Mouse (Mus musculus) intestine, postnatal 0 days (tissue): ENCODE measurements around the gene Msantd3. TPM values are rescaled to one million over a fixed set of nuclear protein-coding genes. Genes with fewer than 3 reads are reported as not detected.

Experiments
- ATAC-seq: fragments of 200-750 bp; cut with Nextera tagmentation; 2 replicates; pipeline ENCODE4 v1.8.0; 2017; ENCODE audit warnings: mild to moderate bottlenecking, moderate TSS enrichment, moderate library complexity
- H3K27ac ChIP-seq: fragments of 300-500 bp; sonication (generic); 2 replicates; pipeline ENCODE4 v1.5.1; 2014; ENCODE audit warnings: mild to moderate bottlenecking, low read depth, low read length, moderate library complexity
- H3K27me3 ChIP-seq: fragments of 300-500 bp; sonication (generic); replicated peaks from 2 replicates; pipeline ENCODE4 v1.6.1; 2014; ENCODE audit warnings: low read length, mixed read lengths; ENCODE audit not compliant: control insufficient read depth, insufficient read depth
- H3K36me3 ChIP-seq: fragments of 300-500 bp; sonication (generic); 2 replicates; pipeline ENCODE4 v1.6.1; 2014; ENCODE audit warnings: mild to moderate bottlenecking, moderate library complexity; ENCODE audit not compliant: control insufficient read depth, insufficient read depth
- H3K4me1 ChIP-seq: fragments of 300-500 bp; sonication (generic); replicated peaks from 2 replicates; pipeline ENCODE4 v1.6.1; 2014; ENCODE audit warnings: antibody characterized with exemption, low read length, mixed read lengths; ENCODE audit not compliant: control insufficient read depth, insufficient read depth
- H3K4me2 ChIP-seq: fragments of 300-500 bp; sonication (generic); replicated peaks from 2 replicates; pipeline ENCODE4 v1.6.1; 2014; ENCODE audit warnings: low read depth, mild to moderate bottlenecking, moderate library complexity
- H3K4me3 ChIP-seq: fragments of 300-500 bp; sonication (generic); 2 replicates; pipeline ENCODE4 v1.5.1; 2014; ENCODE audit warnings: low read depth, low read length
- H3K9ac ChIP-seq: fragments of 300-500 bp; sonication (generic); 2 replicates; pipeline ENCODE4 v1.6.1; 2014; ENCODE audit warnings: mild to moderate bottlenecking, low read depth, low read length
- H3K9me3 ChIP-seq: fragments of 300-500 bp; sonication (generic); 2 replicates; pipeline ENCODE4 v1.6.1; 2016; ENCODE audit warnings: mixed run types; ENCODE audit not compliant: control insufficient read depth
- CTCF ChIP-seq: sonication (generic); IDR thresholded peaks from 2 replicates; pipeline ENCODE4 v1.5.1; 2016; ENCODE audit warnings: low read depth, mild to moderate bottlenecking, control low read depth, antibody characterized with exemption, moderate library complexity
- WGBS: fragments of 180-500 bp; shearing (Covaris S2); extraction: QIAGEN DNeasy Blood & Tissue Kit; methylation state at CpG from one replicate; pipeline ENCODE4 v1.1.7; 2014; 5-methylcytosine and 5-hydroxymethylcytosine counted together
- polyA plus RNA-seq: library from polyadenylated mRNA; unstranded; fragments of >200 nt; fragmentation: Nextera tagmentation; extraction: Ambion mirVana; gene quantifications from 2 replicates; pipeline ENCODE4 v1.2.1, GENCODE M21; 2015

The Msantd3 gene
- polyA plus RNA-seq, 1 experiment from 2014 or later = 7.0 TPM

DNA sequence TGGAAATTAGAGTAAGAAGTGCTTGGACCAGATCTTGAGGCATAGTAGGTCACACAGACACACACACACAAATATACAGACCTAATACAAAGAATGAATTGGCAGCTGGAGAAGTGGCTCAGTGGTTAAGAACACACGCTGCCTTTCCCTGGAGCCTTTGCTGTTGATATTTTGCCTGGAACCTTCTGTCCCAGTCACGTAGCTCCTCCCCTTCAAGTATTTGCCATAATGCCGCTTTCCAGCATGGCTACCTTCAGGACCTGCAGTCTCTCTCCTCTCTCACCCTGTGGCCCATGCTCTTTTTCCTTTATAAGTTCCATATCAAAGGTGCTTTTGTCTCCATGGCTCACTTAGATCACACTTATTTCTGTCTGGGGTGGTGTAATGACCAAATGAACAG lies 51.7 kb downstream of the Msantd3 start:
- H3K27me3 ChIP-seq = no peaks in the 10 kb centered on the region
- no peak for TF ChIP-seq CTCF
- no peak overlapping the region for H3K4me3 ChIP-seq
- no peaks in the 10 kb centered on the region for H3K4me1 ChIP-seq
- H3K9ac ChIP-seq = no peak overlapping the region
- H3K36me3 ChIP-seq = no peaks in the 10 kb centered on the region
- H3K4me2 ChIP-seq = no peak overlapping the region
- WGBS = 86% methylated on average over 3 of the region's 3 CpGs
- no peak for ATAC-seq
- H3K9me3 ChIP-seq = no peaks in the 10 kb centered on the region; the same call in 1 of the 2 replicates
- H3K27ac ChIP-seq = no peak overlapping the region

DNA sequence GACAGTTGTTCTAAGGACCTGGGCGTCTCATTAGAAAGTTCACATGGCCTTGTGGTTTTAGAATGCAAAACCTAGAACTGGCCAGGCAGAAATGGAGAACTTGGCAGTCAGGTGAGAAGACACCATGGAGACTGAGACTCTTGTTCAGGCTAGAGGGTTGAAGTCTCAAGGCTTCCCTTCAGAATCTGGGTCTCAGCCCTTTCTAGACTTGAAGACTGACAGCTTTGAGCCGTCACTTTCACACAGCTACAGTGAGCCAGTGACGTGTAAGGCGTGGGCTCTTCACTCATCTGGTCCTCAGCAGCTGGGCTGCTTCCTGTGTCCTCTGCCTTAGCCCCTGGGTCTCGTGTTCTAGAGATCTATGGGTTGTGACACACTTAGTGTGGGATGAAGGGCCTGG lies 52.6 kb downstream of the Msantd3 start:
- ATAC-seq = no peak
- TF ChIP-seq CTCF = no peak
- 61% methylated on average over 5 of the region's 5 CpGs for WGBS

DNA sequence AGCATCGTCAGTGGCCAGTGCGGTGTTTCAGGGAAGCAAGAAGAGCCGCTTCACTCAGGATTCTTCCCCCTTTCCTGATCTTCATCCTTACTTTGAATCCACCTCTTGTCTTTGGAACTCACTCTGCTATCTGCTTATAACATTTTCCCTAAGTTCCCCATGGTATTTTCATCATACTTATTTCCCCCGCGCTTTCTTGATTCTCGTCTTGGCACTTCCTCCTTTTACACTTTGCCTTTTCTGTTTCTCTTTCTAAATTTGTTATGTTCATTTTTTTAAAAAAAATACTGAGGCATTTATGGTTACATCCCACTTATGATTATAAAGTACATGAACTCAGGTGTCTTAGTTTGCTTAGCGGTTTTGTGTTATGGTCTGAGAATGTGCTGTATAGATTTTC lies 53.1 kb downstream of the Msantd3 start:
- Histone ChIP-seq H3K4me2 (no peak overlapping the region), H3K9me3 (no peaks in the 10 kb centered on the region; the same call in 1 of the 2 replicates), H3K27ac (no peak overlapping the region), H3K4me1 (no peaks in the 10 kb centered on the region), H3K9ac (no peak overlapping the region), H3K4me3 (no peak overlapping the region), H3K36me3 (no peaks in the 10 kb centered on the region), H3K27me3 (no peaks in the 10 kb centered on the region)
- ATAC-seq = no peak
- 88% methylated on average over 7 of the region's 7 CpGs for WGBS
- TF ChIP-seq CTCF = no peak

More for the DNA sequence above, 52.6 kb downstream of the Msantd3 start:
- Histone ChIP-seq H3K27me3 (no peaks in the 10 kb centered on the region), H3K4me2 (no peak overlapping the region), H3K9ac (no peak overlapping the region), H3K9me3 (no peaks in the 10 kb centered on the region; the same call in 1 of the 2 replicates), H3K4me3 (no peak overlapping the region), H3K36me3 (no peaks in the 10 kb centered on the region), H3K4me1 (no peaks in the 10 kb centered on the region), H3K27ac (no peak overlapping the region)

DNA sequence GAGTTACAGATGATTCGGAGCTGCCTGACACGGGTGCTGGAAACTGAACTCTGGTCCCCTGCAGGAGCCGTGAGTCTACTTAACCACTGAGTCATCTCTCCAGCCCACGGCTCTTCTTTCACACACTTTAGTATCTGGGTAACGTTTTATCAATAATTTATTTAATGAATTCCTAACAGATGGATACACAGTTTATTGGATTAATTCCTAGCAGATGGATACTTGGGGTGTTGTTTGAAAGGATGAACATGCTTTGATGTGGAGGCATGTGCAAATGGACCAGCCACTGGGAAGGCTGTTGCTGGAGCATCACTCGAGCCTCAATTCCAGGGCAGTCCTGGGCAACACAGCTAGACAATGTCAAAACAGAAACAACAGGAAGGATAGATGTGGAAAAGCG lies 56.4 kb downstream of the Msantd3 start:
- no peak overlapping the region for H3K4me3 ChIP-seq
- H3K27me3 ChIP-seq = no peaks in the 10 kb centered on the region
- no peak overlapping the region for H3K4me2 ChIP-seq
- no peak for TF ChIP-seq CTCF
- no peaks in the 10 kb centered on the region; the same call in 1 of the 2 replicates for H3K9me3 ChIP-seq
- H3K9ac ChIP-seq = no peak overlapping the region
- H3K4me1 ChIP-seq = no peaks in the 10 kb centered on the region
- H3K36me3 ChIP-seq = no peaks in the 10 kb centered on the region
- no peak for ATAC-seq
- 89% methylated on average over 7 of the region's 7 CpGs for WGBS
- no peak overlapping the region for H3K27ac ChIP-seq

DNA sequence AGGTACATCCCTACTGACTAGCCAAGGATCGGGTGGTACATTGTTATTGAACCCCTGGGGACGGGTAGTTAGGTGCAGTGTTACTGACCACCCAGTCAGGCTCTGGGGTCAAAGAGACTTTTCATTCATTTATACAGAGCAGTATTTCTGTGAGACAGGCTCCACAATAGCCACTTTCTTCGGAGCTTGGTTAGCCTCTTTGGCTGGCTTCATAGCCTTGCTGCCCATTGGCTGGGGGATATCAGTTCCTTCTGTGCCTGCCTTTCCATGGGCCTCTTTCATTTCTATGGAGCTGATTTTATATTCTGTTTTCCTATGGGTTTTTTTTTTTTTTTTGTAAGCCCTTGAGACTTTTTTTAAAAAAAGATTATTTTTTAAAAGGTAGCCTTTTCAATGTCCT lies 65.9 kb downstream of the Msantd3 start:
- no peaks in the 10 kb centered on the region for H3K36me3 ChIP-seq
- no peak for TF ChIP-seq CTCF
- whole genome bisulfite sequencing = 87% methylated on average over 3 of the region's 3 CpGs
- no peak for ATAC-seq
- H3K4me2 ChIP-seq = no peak overlapping the region
- no peak overlapping the region for H3K4me3 ChIP-seq
- no peaks in the 10 kb centered on the region for H3K9me3 ChIP-seq
- H3K9ac ChIP-seq = no peak overlapping the region
- no peaks in the 10 kb centered on the region for H3K27me3 ChIP-seq
- no peaks in the 10 kb centered on the region for H3K4me1 ChIP-seq
- H3K27ac ChIP-seq = no peak overlapping the region

DNA sequence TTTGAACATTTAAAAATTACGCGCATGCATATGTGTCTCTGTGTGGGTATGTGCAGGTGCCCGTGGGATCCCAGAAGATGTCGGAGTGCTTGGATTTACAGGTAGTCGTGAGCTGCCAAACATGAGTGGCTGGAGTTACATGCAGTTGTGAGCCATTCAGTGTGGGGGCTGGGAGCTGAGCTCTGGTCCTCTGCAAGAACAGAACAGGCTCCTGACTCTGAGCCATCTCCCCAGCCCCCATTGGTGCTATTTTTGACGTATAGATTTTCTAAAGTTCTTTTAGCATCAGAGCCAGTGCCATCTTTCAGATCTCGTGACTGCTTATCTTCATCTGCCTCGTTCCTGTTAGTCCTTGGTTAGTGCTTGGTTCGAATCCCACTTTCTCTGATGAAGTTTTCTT lies 69.8 kb downstream of the Msantd3 start:
- WGBS = 90% methylated on average over 9 of the region's 9 CpGs

DNA sequence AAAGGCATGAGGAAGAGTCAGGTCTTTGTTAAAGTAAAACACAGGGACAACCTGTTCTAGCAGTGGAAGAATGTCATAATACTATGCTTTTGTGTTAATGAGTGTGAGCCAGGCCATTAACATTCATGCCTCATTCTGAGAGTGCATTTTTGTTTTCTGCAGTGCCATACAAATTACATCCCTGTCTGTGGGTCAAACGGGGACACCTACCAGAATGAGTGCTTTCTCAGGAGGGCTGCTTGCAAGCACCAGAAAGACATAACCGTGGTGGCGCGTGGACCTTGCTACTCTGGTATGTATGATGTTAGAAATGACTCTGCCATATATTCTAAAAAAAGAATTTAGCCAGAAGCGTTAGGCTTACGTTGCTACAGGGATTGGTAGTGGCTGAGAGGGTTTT lies 70.5 kb downstream of the Msantd3 start:
- no peak for TF ChIP-seq CTCF
- no peak overlapping the region for H3K27ac ChIP-seq
- no peak overlapping the region for H3K9ac ChIP-seq
- H3K27me3 ChIP-seq = no peaks in the 10 kb centered on the region
- H3K4me3 ChIP-seq = no peak overlapping the region
- WGBS = 89% methylated on average over 6 of the region's 6 CpGs
- H3K36me3 ChIP-seq = 0 out of 2 replicates have a peak, but pooled peaks cover 6% of the 10 kb centered on the region
- H3K4me1 ChIP-seq = no peaks in the 10 kb centered on the region
- no peak overlapping the region for H3K4me2 ChIP-seq
- H3K9me3 ChIP-seq = no peaks in the 10 kb centered on the region
- no peak for ATAC-seq

More for the DNA sequence above, 69.8 kb downstream of the Msantd3 start:
- H3K4me1 ChIP-seq = no peaks in the 10 kb centered on the region
- no peaks in the 10 kb centered on the region for H3K9me3 ChIP-seq
- no peak overlapping the region for H3K4me2 ChIP-seq
- H3K36me3 ChIP-seq = 0 out of 2 replicates have a peak, but pooled peaks cover 6% of the 10 kb centered on the region
- ATAC-seq = no peak
- no peak overlapping the region for H3K4me3 ChIP-seq
- no peak overlapping the region for H3K27ac ChIP-seq
- no peak overlapping the region for H3K9ac ChIP-seq
- no peak for TF ChIP-seq CTCF
- no peaks in the 10 kb centered on the region for H3K27me3 ChIP-seq

Other genes with a start within 250 kb of the Msantd3 start
- 16.8 and 18.1 TPM in 2 replicates for gene Tex10, start 66.5 kb upstream of the Msantd3 start, polyA plus RNA-seq
- gene Tmeff1, start 45.2 kb downstream of the Msantd3 start, polyA plus RNA-seq = 7.8 and 10.2 TPM in 2 replicates
- 0.05 and 0.09 TPM in 2 replicates for gene Cavin4, start 123.6 kb downstream of the Msantd3 start, polyA plus RNA-seq